Mouse (Mus musculus): ENCODE measurements around the gene Lhfpl4.

- TF ChIP-seq CTCF (IDR thresholded peaks at IDR 0.05; ENCODE audit: insufficient read depth, low read length) (no peak), POLR2A (IDR thresholded peaks at IDR 0.05; ENCODE audit: borderline replicate concordance, extremely low read depth, low read depth, low read length) (no peak)
These were observed 33.2 kb downstream of the Lhfpl4 start for GRCm38 (mm10) chr6:113161982-113162381.

All from lung, adult 2 months (tissue).